ENCODE assay signal across 14 mouse cellular contexts in the genomic region with DNA sequence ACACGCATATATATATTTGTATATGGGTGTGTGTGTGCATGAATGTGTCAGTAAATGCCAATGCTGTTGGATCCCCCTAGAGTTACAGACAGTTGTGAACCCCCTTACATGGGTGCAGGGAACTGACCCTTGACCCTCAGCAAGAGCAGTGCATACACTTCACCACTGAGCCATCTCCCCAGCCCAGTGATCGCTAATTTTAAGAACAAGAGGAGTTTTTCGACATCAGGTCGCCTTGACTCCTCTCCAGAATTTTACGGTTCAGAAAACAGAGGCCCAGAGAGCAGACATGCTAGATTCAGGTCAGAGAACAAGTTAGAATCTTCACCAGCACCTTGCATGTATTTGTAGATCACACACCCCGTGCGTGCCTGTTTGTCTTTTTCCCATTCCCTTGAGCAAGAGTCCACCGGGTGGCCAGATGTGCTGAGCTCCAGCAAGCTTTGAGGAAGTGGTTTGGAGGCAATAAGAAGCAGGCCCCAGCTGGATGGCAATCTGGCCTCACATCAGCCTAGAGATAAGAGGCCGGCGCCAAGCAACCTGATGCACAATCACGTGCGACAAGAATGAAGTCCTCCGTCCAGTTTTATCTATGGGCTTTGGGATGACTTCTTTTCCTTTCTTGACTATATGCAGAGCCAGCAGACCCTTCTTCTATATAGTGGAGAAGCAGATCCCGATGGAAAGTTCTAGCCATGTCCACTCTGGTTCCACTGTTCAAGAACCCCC.
"Had no signal": no experiment of that assay in that cellular context is flagged by ENCODE, and none has a peak within 500 bp of the region (broad histone marks: within the 10 kb centered on the region; RNA-seq: fewer than 3 reads in every experiment).

No protein-coding gene starts in this region.

- H3K9me3 ChIP-seq: limb, embryonic 15.5 days; liver, embryonic 12.5 days; megakaryocyte, embryonic 14.5 days; midbrain, embryonic 12.5 days; stomach, embryonic 15.5 days had no signal

- H3K36me3 ChIP-seq: limb, embryonic 15.5 days; liver, embryonic 12.5 days; midbrain, embryonic 12.5 days; stomach, embryonic 15.5 days had no signal

- H3K4me3 ChIP-seq: left cerebral cortex, adult 2 months; limb, embryonic 15.5 days; liver, embryonic 12.5 days; megakaryocyte, embryonic 14.5 days; midbrain, embryonic 12.5 days; stomach, embryonic 15.5 days had no signal

- ATAC-seq: liver, embryonic 12.5 days had no signal

- H3K27ac ChIP-seq: kidney, postnatal 0 days; left cerebral cortex, adult 2 months; limb, embryonic 15.5 days; liver, embryonic 12.5 days; midbrain, embryonic 12.5 days; stomach, embryonic 15.5 days had no signal

- H3K9ac ChIP-seq: limb, embryonic 15.5 days; liver, embryonic 12.5 days; lung, embryonic 14.5 days; midbrain, embryonic 12.5 days; stomach, embryonic 15.5 days had no signal

- H3K4me1 ChIP-seq: limb, embryonic 15.5 days; liver, embryonic 12.5 days; megakaryocyte, embryonic 14.5 days; midbrain, embryonic 12.5 days; stomach, embryonic 15.5 days had no signal

- DNase-seq: kidney, adult 8-10 months; lung, embryonic 14.5 days; lung, postnatal 10 days; lung, postnatal 4 days; right cerebral cortex, postnatal 14 days; thymus, adult 2 months; thymus, postnatal 25 days had no signal

- H3K4me2 ChIP-seq: limb, embryonic 15.5 days; liver, embryonic 12.5 days; lung, embryonic 14.5 days; midbrain, embryonic 12.5 days; stomach, embryonic 15.5 days had no signal

- H3K27me3 ChIP-seq: limb, embryonic 15.5 days; liver, embryonic 12.5 days; megakaryocyte, embryonic 14.5 days; midbrain, embryonic 12.5 days; stomach, embryonic 15.5 days had no signal
